Mouse (Mus musculus) midbrain, embryonic 15.5 days (tissue): Measurements from ENCODE around the gene Adh6a. TPM values are rescaled to one million over a fixed set of nuclear protein-coding genes. Genes with fewer than 3 reads are reported as not detected.

ENCODE experiments used
- ATAC-seq: fragments of 200-750 bp; cut with Nextera tagmentation; replicated peaks from 2 replicates; pipeline ENCODE4 v1.8.0; 2017; ENCODE audit warnings: moderate TSS enrichment
- H3K27ac ChIP-seq: fragments of 300-500 bp; sonication (generic); 2 replicates; pipeline ENCODE4 v1.5.1; 2015; ENCODE audit warnings: mild to moderate bottlenecking, inconsistent platforms
- H3K27me3 ChIP-seq: fragments of 300-500 bp; sonication (generic); replicated peaks from 2 replicates; pipeline ENCODE4 v1.6.1; 2015; ENCODE audit warnings: inconsistent platforms
- H3K36me3 ChIP-seq: fragments of 300-500 bp; sonication (generic); replicated peaks from 2 replicates; pipeline ENCODE4 v1.6.1; 2015; ENCODE audit warnings: inconsistent platforms
- H3K4me1 ChIP-seq: fragments of 300-500 bp; sonication (generic); 2 replicates; pipeline ENCODE4 v1.6.1; 2015; ENCODE audit warnings: inconsistent platforms
- H3K4me2 ChIP-seq: fragments of 300-500 bp; sonication (generic); 2 replicates; pipeline ENCODE4 v1.6.1; 2015; ENCODE audit warnings: inconsistent platforms, mild to moderate bottlenecking, moderate library complexity
- H3K4me3 ChIP-seq: fragments of 300-500 bp; sonication (generic); 2 replicates; pipeline ENCODE4 v1.5.1; 2015; ENCODE audit warnings: mild to moderate bottlenecking, inconsistent platforms
- H3K9ac ChIP-seq: fragments of 300-500 bp; sonication (generic); 2 replicates; pipeline ENCODE4 v1.6.1; 2015; ENCODE audit warnings: mild to moderate bottlenecking, inconsistent platforms
- H3K9me3 ChIP-seq: fragments of 300-500 bp; sonication (generic); 2 replicates; pipeline ENCODE4 v1.6.1; 2016; ENCODE audit warnings: inconsistent platforms
- WGBS: fragments of 180-500 bp; shearing (Covaris S2); methylation state at CpG from one replicate; pipeline ENCODE4 v1.1.7; 2015; ENCODE audit warnings: mixed read lengths; 5-methylcytosine and 5-hydroxymethylcytosine counted together
- polyA plus RNA-seq: library from polyadenylated mRNA; unstranded; fragments of >200 nt; fragmentation: Nextera tagmentation; extraction: Ambion mirVana; gene quantifications from 2 replicates; pipeline ENCODE4 v1.2.1, GENCODE M21; 2015

Gene Adh6a
- polyA plus RNA-seq, 1 experiment from 2014 or later: not detected

GRCm38 (mm10) chr3:138375148-138375547, 62.1 kb downstream of the Adh6a start:
- Histone ChIP-seq H3K9me3 (no peaks in the 10 kb centered on the region), H3K9ac (no peak overlapping the region), H3K36me3 (no peaks in the 10 kb centered on the region), H3K27me3 (no peaks in the 10 kb centered on the region), H3K4me1 (no peaks in the 10 kb centered on the region), H3K27ac (no peak overlapping the region), H3K4me3 (no peak overlapping the region), H3K4me2 (no peak overlapping the region)
- ATAC-seq: no peak
- WGBS: 90% methylated on average over 2 of the region's 2 CpGs

Other genes with a start within 250 kb of the Adh6a start
- gene 1110002E22Rik, start 248.2 kb upstream of the Adh6a start, polyA plus RNA-seq: 0.09 and 0.26 TPM in 2 replicates
- 0.11 and 0.12 TPM in 2 replicates for gene Gm5105, start 245.9 kb upstream of the Adh6a start, polyA plus RNA-seq
- gene Trmt10a, start 169.8 kb upstream of the Adh6a start, polyA plus RNA-seq: 6.5 and 7.3 TPM in 2 replicates
- gene Mttp, start 168.3 kb upstream of the Adh6a start, polyA plus RNA-seq: 8.3 and 10.9 TPM in 2 replicates
- not detected in 2 replicates for gene 4930579F01Rik, start 119.5 kb upstream of the Adh6a start, polyA plus RNA-seq
- 1.2 and 1.4 TPM in 2 replicates for gene Adh7, start 95.5 kb upstream of the Adh6a start, polyA plus RNA-seq
- gene Adh1, start 52.3 kb upstream of the Adh6a start, polyA plus RNA-seq: 1.1 TPM in 2 replicates
- 0.17 TPM in 1 of 2 replicates, not detected in the other for gene Adh6b, start 28.5 kb downstream of the Adh6a start, polyA plus RNA-seq
- not detected in 2 replicates for gene Adh4, start 102.2 kb downstream of the Adh6a start, polyA plus RNA-seq
- gene Adh5, start 129.8 kb downstream of the Adh6a start, polyA plus RNA-seq: 194 and 197 TPM in 2 replicates
- 47.6 and 48.5 TPM in 2 replicates for gene Metap1, start 176.2 kb downstream of the Adh6a start, polyA plus RNA-seq
- gene Eif4e, start 212.9 kb downstream of the Adh6a start, polyA plus RNA-seq: 356 and 364 TPM in 2 replicates